Mouse (Mus musculus) kidney, embryonic 14.5 days (tissue): ENCODE measurements around the gene Gja5. TPM values are rescaled to one million over a fixed set of nuclear protein-coding genes. Genes with fewer than 3 reads are reported as not detected.

Source experiments
- ATAC-seq: fragments of 200-750 bp; cut with Nextera tagmentation; 2 replicates; pipeline ENCODE4 v1.8.0; 2017; ENCODE audit warnings: moderate number of reproducible peaks, mild to moderate bottlenecking, moderate TSS enrichment, moderate library complexity; ENCODE audit not compliant: low FRiP score, low TSS enrichment
- H3K27ac ChIP-seq: fragments of 300-500 bp; sonication (generic); 2 replicates; pipeline ENCODE4 v1.5.1; 2014; ENCODE audit warnings: low read depth, mild to moderate bottlenecking, low read length, moderate library complexity, mixed read lengths
- H3K27me3 ChIP-seq: fragments of 300-500 bp; sonication (generic); 2 replicates; pipeline ENCODE4 v1.6.1; 2014; ENCODE audit warnings: mild to moderate bottlenecking, low read length; ENCODE audit not compliant: control insufficient read depth, insufficient read depth
- H3K36me3 ChIP-seq: fragments of 300-500 bp; sonication (generic); 2 replicates; pipeline ENCODE4 v1.6.1; 2014; ENCODE audit warnings: low read length, mixed read lengths; ENCODE audit not compliant: control insufficient read depth, insufficient read depth
- H3K4me1 ChIP-seq: fragments of 300-500 bp; sonication (generic); 2 replicates; pipeline ENCODE4 v1.6.1; 2014; ENCODE audit warnings: low read length, mixed read lengths; ENCODE audit not compliant: control insufficient read depth, insufficient read depth
- H3K4me2 ChIP-seq: fragments of 300-500 bp; sonication (generic); replicated peaks from 2 replicates; pipeline ENCODE4 v1.6.1; 2014; ENCODE audit warnings: low read depth, mild to moderate bottlenecking, low read length
- H3K4me3 ChIP-seq: fragments of 300-500 bp; sonication (generic); 2 replicates; pipeline ENCODE4 v1.5.1; 2014; ENCODE audit warnings: mild to moderate bottlenecking, low read length
- H3K9ac ChIP-seq: fragments of 300-500 bp; sonication (generic); 2 replicates; pipeline ENCODE4 v1.6.1; 2014; ENCODE audit warnings: low read depth, mild to moderate bottlenecking, low read length, moderate library complexity
- H3K9me3 ChIP-seq: fragments of 300-500 bp; sonication (generic); 2 replicates; pipeline ENCODE4 v1.6.1; 2016; ENCODE audit warnings: low read length; ENCODE audit not compliant: control insufficient read depth
- WGBS: fragments of 180-500 bp; shearing (Covaris S2); extraction: QIAGEN DNeasy Blood & Tissue Kit; methylation state at CpG from one replicate; pipeline ENCODE4 v1.1.7; 2014; 5-methylcytosine and 5-hydroxymethylcytosine counted together
- polyA plus RNA-seq: library from polyadenylated mRNA; unstranded; fragments of >200 nt; fragmentation: Nextera tagmentation; extraction: Ambion mirVana; gene quantifications from 2 replicates; pipeline ENCODE4 v1.2.1, GENCODE M21; 2014

Gene Gja5
- polyA plus RNA-seq, 1 experiment from 2014 or later: 5.6 TPM

- H3K27me3 ChIP-seq: no peaks in the 10 kb centered on the region
- ATAC-seq: no peak; the same call in 1 of the 2 replicates
- H3K9ac ChIP-seq: peak overlapping the region; percentile 83; the same call in 1 of the 2 replicates
- peak overlapping the region; percentile 90 for H3K4me2 ChIP-seq
- H3K9me3 ChIP-seq: no peaks in the 10 kb centered on the region
- H3K4me3 ChIP-seq: peak overlapping the region; percentile 99
- no peaks in the 10 kb centered on the region; the same call in 1 of the 2 replicates for H3K4me1 ChIP-seq
- 48% methylated on average over 9 of the region's 9 CpGs for WGBS
- H3K36me3 ChIP-seq: no peaks in the 10 kb centered on the region
- no peak overlapping the region for H3K27ac ChIP-seq
Measured at GRCm38 (mm10) chr3:96905592-96905991, 1.1 kb downstream of the Gja5 start.

GRCm38 (mm10) chr3:96920991-96921390 lies 16.5 kb downstream of the Gja5 start:
- Histone ChIP-seq H3K4me2 (no peak overlapping the region), H3K4me3 (no peak overlapping the region), H3K27me3 (no peaks in the 10 kb centered on the region), H3K27ac (no peak overlapping the region), H3K4me1 (no peaks in the 10 kb centered on the region), H3K9me3 (no peaks in the 10 kb centered on the region), H3K9ac (no peak overlapping the region), H3K36me3 (no peaks in the 10 kb centered on the region)
- ATAC-seq: no peak
- WGBS: 20% methylated on average over 7 of the region's 7 CpGs

GRCm38 (mm10) chr3:96924631-96925030 lies 20.1 kb downstream of the Gja5 start:
- H3K9ac ChIP-seq: no peak overlapping the region
- H3K27ac ChIP-seq: no peak overlapping the region
- no peaks in the 10 kb centered on the region for H3K9me3 ChIP-seq
- H3K36me3 ChIP-seq: no peaks in the 10 kb centered on the region
- no peak overlapping the region for H3K4me3 ChIP-seq
- ATAC-seq: no peak
- H3K4me2 ChIP-seq: no peak overlapping the region
- 61% methylated on average over 4 of the region's 4 CpGs for WGBS
- no peaks in the 10 kb centered on the region for H3K27me3 ChIP-seq
- no peaks in the 10 kb centered on the region for H3K4me1 ChIP-seq

DNA sequence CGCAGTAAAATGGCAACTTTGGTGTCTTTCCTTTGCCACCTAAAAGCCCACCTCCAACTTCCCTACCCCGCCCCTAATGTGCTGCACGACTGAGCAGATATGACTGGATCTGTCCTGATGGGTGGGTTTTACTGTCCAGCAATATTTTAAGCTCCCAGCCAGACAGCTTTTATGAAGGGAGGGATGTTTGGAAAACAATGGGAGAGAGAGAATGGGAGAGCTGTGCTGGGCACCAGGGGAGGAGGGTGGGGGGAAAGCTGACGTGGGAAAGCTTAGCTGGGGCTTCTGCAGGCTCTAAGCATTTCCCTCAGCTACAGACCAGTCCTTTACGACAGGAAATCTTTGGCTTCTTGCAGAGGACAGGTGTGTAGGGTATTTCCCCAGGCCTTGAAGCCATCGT lies 21.4 kb downstream of the Gja5 start, which contains the start of gene Gja8:
Gja8 (minus strand) TSS at position 101 of the 400 bp plus-strand sequence.
- Histone ChIP-seq H3K4me2 (no peak within 1 kb of the TSS), H3K27ac (no peak within 1 kb of the TSS), H3K36me3 (no peaks in the 10 kb centered on the region), H3K27me3 (no peaks in the 10 kb centered on the region), H3K9me3 (no peaks in the 10 kb centered on the region), H3K4me3 (no peak within 1 kb of the TSS), H3K4me1 (peaks cover 2% of the 10 kb centered on the region), H3K9ac (no peak within 1 kb of the TSS)
- 38% methylated on average over 6 of the region's 6 CpGs for WGBS
- ATAC-seq: no peak

DNA sequence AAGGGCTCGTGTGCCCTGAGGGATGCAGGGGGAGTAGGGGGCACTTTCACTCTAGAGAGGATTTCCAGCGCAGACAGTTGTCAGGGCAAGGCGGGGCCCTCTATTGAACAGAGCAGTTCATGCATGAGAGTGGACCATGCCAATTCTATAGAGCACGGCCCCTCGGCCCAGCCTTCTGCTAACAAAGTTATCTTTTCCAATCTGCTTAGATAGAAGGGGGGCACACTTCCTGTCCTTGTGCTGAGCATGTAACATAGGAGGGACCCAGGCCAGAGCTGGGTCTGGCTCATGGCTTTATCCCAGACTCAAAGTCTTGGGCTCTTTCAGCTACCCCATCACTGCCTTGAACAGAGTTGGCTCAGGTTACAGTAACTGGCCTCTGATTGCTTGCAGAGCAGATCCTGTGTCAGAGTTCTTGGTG lies 26.8 kb downstream of the Gja5 start:
- peak; percentile 66; the same call in 1 of the 2 replicates for ATAC-seq
- 24% methylated on average over 5 of the region's 5 CpGs for WGBS
- Histone ChIP-seq H3K36me3 (no peaks in the 10 kb centered on the region), H3K9me3 (no peaks in the 10 kb centered on the region), H3K9ac (no peak overlapping the region), H3K4me3 (no peak overlapping the region), H3K27ac (no peak overlapping the region), H3K4me2 (no peak overlapping the region), H3K27me3 (no peaks in the 10 kb centered on the region), H3K4me1 (peaks cover 9% of the 10 kb centered on the region)

DNA sequence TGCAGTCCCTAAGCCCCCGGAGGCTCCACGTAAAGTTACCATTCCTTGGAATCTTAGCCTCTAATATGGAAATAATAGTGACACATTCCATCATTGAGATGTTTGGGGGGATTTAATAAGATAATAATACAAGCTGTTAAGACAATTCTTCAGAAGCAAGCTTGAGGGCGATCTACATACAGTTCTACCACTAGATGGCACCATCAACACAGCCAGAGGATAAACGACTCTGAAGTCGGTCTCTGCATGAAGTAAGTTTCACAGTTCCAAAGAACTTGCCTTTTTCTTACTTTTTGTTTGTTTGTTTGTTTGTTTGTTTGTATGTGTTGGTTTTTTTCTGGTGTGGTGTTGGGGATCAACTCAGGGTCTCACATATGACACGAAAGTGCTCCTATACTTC lies 31.7 kb downstream of the Gja5 start:
- Histone ChIP-seq H3K4me1 (peaks cover 3% of the 10 kb centered on the region), H3K36me3 (no peaks in the 10 kb centered on the region), H3K9me3 (no peaks in the 10 kb centered on the region), H3K27me3 (no peaks in the 10 kb centered on the region), H3K9ac (no peak overlapping the region), H3K27ac (no peak overlapping the region), H3K4me2 (no peak overlapping the region), H3K4me3 (no peak overlapping the region)
- no peak for ATAC-seq
- 7% methylated on average over 6 of the region's 6 CpGs for WGBS

DNA sequence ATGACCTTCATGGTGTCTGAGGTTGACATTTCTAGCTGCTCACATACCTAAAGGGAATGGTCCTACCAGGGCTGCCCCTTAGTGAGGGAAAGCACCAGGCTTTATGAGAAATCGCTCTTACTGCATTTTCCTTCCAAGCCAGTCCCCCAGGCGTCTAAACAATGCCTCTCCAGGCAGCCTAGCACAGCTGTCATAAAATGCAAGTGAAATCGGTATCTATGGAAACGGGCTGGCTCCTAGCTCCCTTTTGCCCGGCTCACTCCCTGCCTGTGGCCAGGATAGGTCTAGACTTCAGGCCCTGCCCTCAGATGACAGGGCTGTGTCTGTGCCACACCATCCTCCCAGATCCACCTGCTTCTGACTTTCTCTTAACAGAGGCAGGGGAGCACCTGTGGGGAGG lies 33.1 kb downstream of the Gja5 start:
- peak; percentile 32; the same call in 1 of the 2 replicates for ATAC-seq
- no peaks in the 10 kb centered on the region for H3K4me1 ChIP-seq
- H3K27me3 ChIP-seq: no peaks in the 10 kb centered on the region
- no peaks in the 10 kb centered on the region for H3K36me3 ChIP-seq
- H3K4me3 ChIP-seq: no peak overlapping the region
- H3K9ac ChIP-seq: no peak overlapping the region
- 6% methylated on average over 5 of the region's 5 CpGs for WGBS
- H3K27ac ChIP-seq: no peak overlapping the region
- H3K4me2 ChIP-seq: no peak overlapping the region
- no peaks in the 10 kb centered on the region for H3K9me3 ChIP-seq

GRCm38 (mm10) chr3:96938738-96939137 lies 34.2 kb downstream of the Gja5 start:
- no peak overlapping the region for H3K9ac ChIP-seq
- H3K4me3 ChIP-seq: no peak overlapping the region
- peak overlapping the region; percentile 25; the same call in 1 of the 2 replicates for H3K4me2 ChIP-seq
- 10% methylated on average over 11 of the region's 11 CpGs for WGBS
- no peaks in the 10 kb centered on the region for H3K4me1 ChIP-seq
- no peaks in the 10 kb centered on the region for H3K27me3 ChIP-seq
- no peaks in the 10 kb centered on the region for H3K9me3 ChIP-seq
- no peaks in the 10 kb centered on the region for H3K36me3 ChIP-seq
- no peak overlapping the region for H3K27ac ChIP-seq
- peak; percentile 68 for ATAC-seq

DNA sequence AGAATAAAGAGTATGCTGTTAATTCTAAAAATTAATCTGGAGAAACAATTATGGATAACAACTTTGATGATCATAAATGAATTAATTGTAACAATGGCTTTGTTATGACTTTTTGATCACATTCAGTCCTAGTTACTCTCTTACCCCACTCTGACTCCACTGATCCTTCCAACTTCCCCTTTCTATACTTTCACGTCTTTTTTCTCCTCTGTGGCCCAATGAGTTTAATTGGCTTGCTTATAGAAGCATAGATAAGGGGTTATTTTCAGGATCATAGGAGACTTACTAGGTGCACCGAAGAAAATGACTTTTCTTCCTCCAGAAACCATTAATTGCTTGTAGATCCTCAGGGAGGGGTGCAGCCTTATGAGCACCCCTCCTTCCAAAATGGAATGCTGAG lies 38.2 kb downstream of the Gja5 start:
- Histone ChIP-seq H3K4me3 (no peak overlapping the region), H3K9me3 (no peaks in the 10 kb centered on the region), H3K4me1 (no peaks in the 10 kb centered on the region), H3K36me3 (no peaks in the 10 kb centered on the region), H3K4me2 (no peak overlapping the region), H3K9ac (no peak overlapping the region), H3K27ac (no peak overlapping the region), H3K27me3 (no peaks in the 10 kb centered on the region)
- 81% methylated on average over 2 of the region's 2 CpGs for WGBS
- no peak for ATAC-seq
